19 mouse cellular contexts compared by ENCODE assay signal in the genomic region with DNA sequence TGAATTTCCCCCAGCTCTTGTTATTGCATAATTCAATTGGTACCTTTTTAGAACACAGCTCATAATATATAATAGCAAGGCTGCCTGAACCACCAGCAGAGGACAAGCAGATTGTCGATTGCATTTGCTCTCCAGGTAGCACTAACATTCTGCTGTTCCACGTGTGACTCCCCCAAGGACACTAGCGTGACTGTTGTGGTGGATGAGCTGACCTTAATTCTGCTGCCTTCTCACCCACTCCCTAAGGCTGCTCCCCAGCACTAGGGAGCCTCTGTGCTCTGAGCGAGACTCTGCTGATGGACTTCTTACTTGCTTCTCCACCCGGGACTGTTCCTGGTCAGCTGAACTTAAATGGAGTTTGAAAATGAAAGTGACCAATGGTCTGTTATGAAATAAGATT. TPM values are rescaled to one million over a fixed set of nuclear protein-coding genes. Genes with fewer than 3 reads are reported as not detected.
DNase-seq lines count a peak whose midpoint lies in the region; TF ChIP-seq lines count a peak whose summit lies in the region.
"Had no signal": no experiment of that assay in that cellular context is flagged by ENCODE, and none has a peak within 500 bp of the region (broad histone marks: within the 10 kb centered on the region; RNA-seq: fewer than 3 reads in every experiment).

No protein-coding gene starts in this region.

- no peak overlapping the region for H3K4me3 ChIP-seq in layer of hippocampus, adult 2 months
- H3K4me3 ChIP-seq: embryonic facial prominence, embryonic 13.5 days; embryonic facial prominence, embryonic 15.5 days; erythroblast, embryonic 14.5 days; forebrain, embryonic 10.5 days; forebrain, embryonic 12.5 days had no signal

- TF ChIP-seq CTCF in layer of hippocampus, adult 2 months (conservative IDR thresholded peaks at IDR 0.05): no peak

- DNase-seq in adrenal gland, adult (ENCODE audit: inconsistent age in 2 of 2, low spot score in 1 of 2): peak; percentile 24 to 63
- DNase-seq in adrenal gland, postnatal 4 days (ENCODE audit: low spot score in 2 of 2): no peak
- peak; percentile 52 for DNase-seq in cerebellum, adult 9-10 months
- no peak for DNase-seq in cerebellum, postnatal 10 days
- DNase-seq in layer of hippocampus, adult 2 months (ENCODE audit: low spot score in 2 of 2): no peak
- no peak for DNase-seq in layer of hippocampus, adult 11-12 months (ENCODE audit: low spot score)
- DNase-seq in lung, postnatal 36 days: peak; percentile 16
- DNase-seq in lung, adult 18-20 months: no peak
- DNase-seq: adrenal gland, adult 2 months; adrenal gland, postnatal 10 days; adrenal gland, postnatal 25 days; B cell, adult 2 months; cerebellum, adult 8-10 months; embryo, embryonic 11 days had no signal

- peak overlapping the region; percentile 74 for H3K27ac ChIP-seq in layer of hippocampus, adult 2 months
- H3K27ac ChIP-seq: embryonic facial prominence, embryonic 13.5 days; embryonic facial prominence, embryonic 15.5 days; forebrain, embryonic 10.5 days; forebrain, embryonic 12.5 days had no signal

RNA-seq across cellular contexts. Expression of a gene that starts 26.8 kb away (rescaled TPM):
- 1 to 10 TPM; 6.4 to 7.0 TPM for total RNA-seq in adrenal gland, postnatal 4 days (2021)
- total RNA-seq in layer of hippocampus, adult 2 months (2021): 10 to 100 TPM; 96.2 to 98.8 TPM

Comparison
In these comparisons a context has a peak if more than half of its experiments do, and no peak if none do; other contexts are left out.
1. DNase-seq: peak in adrenal gland, adult (2 of 2), cerebellum, adult 9-10 months (single experiment) and lung, postnatal 36 days (single experiment); none in adrenal gland, postnatal 4 days (0 of 2), cerebellum, postnatal 10 days (0 of 2), layer of hippocampus, adult 2 months (0 of 2), layer of hippocampus, adult 11-12 months (single experiment) and lung, adult 18-20 months (0 of 2).
2. RNA of a gene that starts 26.8 kb away (total RNA-seq): 96.2 to 98.8 TPM in layer of hippocampus, adult 2 months; 6.4 to 7.0 TPM in adrenal gland, postnatal 4 days; every median in the first group is over 10 times any median in the second.